Mouse (Mus musculus): ENCODE measurements at regions not wholly inside any gene's neighbourhood (a gene's known extent, or its start where the extent isn't known, plus 50 kb on each side); places are given as distances from the start of the nearest gene placed in this dataset.
A peak's percentile ranks its signal among the peaks of the same experiment; 100 is the strongest.

DNA sequence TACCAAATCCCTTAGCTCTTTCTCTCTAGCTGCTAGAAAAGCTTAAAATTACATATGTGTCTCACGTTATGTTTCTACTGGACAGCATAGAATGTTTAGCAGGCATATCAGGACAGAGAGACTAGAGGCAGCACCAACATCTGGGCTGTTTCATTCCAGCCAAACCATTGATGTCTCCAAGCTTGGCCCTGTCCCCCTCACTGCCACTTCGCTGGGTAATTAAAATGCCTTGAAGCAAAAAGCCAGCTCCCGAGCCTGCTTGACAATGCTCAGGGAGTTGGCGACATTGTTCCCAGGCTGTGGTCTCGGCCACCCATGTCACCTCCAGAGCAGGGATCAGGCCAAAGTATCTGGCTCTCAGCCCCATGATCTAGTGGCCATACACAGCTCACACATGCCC, 92.7 kb upstream of the Cdh5 start:
- DNase-seq (ENCODE audit: low spot score in 2 of 2): no peak

DNA sequence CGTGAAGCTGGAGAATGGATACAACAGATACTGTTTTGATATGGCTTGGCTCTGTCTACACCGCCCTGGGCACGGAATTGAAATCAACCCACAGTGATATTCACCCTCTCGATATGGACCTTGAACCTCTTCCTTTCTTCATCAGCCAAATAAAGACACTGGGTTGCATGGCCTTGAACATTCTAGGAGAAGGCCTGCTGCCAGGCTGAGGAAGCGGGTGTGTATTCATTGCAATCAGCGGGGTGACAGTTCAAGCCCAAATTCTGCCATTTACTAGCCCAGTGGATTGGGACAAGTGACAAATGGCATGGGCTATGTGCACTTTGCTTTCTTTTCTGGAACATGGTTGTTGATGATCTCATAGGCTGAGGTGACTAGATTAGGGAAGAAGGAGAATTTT, 92.1 kb upstream of the Cdh5 start:
- DNase-seq (ENCODE audit: low spot score in 2 of 2): no peak

DNA sequence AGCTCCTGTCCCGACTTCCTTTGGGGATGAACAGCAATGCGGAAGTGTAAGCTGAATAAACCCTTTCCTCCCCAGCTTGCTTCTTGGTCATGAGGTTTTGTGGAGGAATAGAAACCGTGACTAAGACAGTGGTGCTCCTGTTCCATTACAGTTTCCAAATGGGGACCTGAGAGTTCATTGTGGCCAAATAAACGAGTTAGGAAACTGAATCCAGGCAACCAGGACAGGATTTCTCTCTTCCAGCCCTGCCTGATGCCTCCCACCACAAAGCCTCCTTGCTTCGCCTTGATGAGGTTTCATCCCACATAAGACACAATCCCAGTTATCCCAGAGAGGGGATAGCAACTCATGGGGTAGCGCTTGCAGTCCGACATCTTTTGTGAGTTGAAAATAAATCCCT, 79.2 kb upstream of the Cdh5 start:
- DNase-seq (ENCODE audit: low spot score in 2 of 2): no peak

DNA sequence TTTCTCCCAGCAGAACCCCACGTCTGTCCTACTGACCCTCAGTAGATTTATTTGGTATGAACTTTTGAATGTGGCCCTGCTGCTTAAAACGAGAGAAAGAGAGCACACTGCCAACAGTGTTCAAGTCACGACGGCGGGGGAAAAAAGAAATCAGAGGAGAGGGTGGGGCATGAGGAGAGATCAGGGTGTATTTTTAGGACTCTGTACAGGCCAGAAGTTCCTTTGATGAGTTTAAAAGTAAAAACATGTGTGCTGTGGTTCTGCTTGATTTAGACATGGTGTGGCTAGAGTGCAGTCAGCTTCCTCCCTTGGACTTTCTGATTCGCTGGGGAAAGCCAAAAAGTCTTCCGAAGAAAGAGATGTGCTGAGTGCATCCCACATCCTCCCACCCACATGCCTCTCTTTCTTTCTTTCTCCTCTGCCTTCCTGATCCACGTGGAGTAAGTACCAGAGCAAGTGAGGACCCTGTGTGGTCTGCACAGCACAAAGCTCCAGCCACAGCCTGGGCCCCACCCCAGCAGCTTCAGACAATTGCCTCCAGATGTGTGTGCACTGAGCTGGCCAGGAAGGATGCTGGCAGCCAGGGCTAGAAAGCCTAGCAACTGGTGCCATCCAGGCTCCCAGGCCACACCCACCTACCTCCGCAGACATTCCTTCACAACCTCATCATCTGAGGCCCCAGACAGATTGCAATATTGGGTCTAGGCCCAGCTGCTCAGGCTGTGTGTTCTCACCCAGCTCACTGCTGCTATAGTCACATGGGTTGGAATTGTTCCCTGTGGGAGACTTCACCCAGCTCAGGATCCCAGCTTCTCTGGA, 78.5 kb upstream of the Cdh5 start:
- peak; percentile 24 to 29 for DNase-seq (ENCODE audit: low spot score in 2 of 2)

DNA sequence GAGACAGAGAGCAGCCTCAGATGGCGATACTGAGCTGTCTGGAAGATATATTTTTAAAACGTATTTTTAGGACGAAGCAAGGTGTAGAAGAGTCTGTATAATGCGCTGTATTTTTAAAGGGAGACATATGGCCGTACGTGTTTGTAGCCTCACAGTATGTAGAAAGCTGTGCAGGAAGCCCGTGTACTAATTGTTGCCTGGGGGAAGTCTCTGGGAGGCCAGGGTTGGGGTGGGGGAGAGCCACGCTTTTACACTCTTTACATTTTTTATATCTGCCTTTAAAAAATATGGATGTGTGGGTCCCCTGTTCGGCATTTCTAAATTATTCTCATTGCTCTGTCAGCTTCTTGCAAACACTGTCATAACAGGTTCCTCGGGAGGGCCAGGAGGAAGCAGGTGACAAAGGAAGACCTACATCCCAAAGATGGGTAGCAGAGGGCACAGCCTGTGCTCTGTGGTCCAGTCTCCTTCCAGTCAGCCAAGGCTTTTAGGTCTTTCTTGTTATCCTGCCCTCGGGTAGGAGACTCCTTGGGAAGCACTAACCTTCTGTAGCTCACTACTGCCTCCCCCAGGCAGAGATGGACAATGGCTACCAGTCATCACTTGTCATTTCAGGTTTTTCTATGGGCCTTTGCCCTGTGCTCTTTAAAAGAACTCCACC, 74.1 kb upstream of the Cdh5 start:
- DNase-seq (ENCODE audit: low spot score in 2 of 2): peak; percentile 62 to 72

DNA sequence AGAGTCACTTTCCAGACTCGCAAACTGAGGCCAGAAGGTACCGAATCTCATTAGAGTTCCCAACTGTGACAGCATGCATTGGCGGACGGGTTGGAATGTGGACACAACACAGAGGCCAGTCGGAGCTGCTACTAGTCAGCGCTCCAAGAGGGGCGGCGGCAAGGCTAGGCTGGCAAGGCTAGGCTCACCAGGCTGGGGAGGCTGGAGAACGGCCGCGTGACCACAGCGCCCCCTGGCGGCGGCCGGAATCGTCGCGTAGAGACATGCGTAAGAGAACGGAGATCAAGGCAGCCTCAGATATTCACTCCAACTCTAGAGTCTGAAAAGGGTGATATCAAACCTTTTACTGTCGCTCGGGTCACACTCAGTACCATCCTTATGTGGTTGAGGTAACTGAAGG, 72.8 kb upstream of the Cdh5 start:
- peak; percentile 87 to 93 for DNase-seq (ENCODE audit: low spot score in 2 of 2)

DNA sequence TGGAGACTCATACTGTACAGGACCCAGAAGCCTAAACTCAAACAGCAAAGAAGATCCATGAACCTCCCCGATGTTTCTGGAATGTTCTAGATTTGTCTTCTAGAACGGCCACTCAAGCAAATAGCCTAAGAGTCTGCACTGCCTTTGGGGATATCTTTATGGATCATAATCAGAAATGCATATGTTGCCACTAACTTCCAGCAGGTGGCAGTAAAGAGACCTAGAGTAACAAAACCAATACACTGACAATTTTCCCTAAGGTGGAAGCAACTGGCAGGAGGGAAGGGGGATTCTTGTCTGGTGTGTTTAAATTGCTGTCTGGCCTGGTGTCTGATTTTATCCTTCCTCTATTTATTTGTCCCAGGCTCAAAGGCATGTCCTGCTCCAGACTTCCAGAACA, 69.2 kb upstream of the Cdh5 start:
- DNase-seq (ENCODE audit: low spot score in 2 of 2): peak in 1 of 2 experiments; percentile 33

DNA sequence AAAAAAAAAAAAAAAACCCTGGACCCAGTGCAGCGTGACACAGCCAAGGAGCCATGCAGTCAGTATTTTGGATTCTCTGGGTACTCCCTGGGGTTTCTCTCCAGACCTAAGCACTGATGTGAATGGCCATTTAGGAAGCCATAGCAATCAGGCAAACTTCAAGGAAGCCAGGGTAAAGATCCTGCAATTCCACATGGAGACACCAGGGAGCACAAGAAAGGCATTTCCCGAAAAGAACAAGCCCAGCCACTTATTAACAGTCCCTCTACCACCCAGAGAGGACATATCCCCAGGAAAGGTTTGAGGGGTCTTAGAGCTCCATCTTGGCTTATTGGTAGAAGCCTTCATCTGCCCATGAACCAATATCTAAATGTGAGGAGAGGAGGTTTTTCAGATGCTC, 68.3 kb upstream of the Cdh5 start:
- peak in 1 of 2 experiments; percentile 41 for DNase-seq (ENCODE audit: low spot score in 2 of 2)

DNA sequence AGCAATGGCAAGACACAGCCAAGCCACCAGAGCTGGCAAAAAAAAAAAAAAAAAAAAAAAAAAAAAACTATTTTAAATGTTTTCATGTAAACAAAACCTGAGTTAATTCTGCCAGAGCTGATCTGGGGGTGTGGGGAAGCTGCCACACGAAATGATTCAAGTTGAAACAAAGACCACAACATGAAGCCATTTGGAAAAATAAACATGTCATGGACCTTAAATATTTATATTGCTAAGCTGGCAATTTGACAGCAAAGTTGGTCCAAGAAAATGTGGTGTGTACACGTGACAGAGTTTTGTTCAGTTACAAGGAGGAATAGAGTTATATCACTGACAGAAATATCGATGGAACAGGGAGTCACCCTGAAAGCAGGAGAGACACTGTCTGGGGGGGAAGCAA, 67.1 kb upstream of the Cdh5 start:
- DNase-seq (ENCODE audit: low spot score in 2 of 2): no peak

DNA sequence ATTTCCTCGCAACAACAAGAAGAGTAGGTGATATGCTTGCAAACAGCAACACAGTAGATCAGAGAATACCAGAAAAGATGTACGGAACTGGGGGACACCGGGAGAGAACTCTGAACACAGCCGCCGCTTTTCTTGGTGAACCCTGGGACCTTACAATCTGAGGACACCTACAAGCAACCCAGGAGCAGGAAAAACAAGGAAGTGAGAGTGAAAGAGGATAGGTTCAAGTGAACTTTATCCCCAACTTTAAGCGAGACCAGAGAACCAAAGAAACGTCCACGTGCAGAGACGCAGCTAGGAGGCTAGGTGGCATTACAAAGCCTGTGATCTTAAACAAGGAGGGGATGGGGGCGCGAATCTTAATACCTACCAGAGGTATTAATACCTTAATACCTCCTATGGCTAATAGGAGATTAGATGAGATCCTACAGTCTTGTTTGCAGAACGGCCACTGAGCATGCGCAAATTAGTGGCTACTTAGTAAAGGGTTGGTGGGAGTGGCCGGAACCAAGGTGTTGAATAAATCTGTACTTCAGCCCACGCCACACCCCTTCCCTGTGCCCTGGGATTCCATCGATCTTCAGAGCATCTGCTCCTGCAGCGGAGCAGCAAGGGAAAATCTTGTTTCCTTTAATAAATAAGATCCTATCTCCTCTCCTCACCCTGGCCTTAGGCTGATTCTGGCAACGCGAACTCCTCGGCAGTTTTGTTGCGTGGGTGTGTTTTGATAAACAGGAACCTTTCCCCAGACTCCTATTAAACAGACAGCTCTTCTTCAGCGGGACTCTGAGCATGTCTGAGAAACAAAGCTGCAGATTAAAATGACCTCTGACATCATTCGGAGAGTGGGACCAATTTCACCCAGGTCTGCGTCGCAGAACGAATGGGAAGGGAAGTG, 64.6 kb upstream of the Cdh5 start:
- no peak for DNase-seq (ENCODE audit: low spot score in 2 of 2)

DNA sequence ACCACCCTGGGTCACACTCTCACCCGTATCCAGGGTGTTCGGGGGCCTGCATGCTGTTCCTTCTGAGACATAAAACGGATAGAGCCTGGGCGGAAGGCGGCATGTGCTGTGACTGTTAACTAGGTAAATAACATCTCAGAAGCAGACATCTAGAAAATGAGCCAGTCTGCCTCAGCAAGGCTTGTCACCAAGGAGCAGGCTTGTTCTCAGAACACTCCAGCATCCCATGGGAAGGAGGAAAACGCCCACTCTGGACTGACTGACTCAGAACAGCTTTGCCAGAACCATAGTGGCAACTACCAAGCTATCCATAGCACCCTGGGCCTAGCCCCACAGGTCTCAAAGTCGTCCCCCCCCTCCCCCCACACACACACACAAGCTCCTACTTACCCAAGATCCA, 63.8 kb upstream of the Cdh5 start:
- no peak for DNase-seq (ENCODE audit: low spot score in 2 of 2)

DNA sequence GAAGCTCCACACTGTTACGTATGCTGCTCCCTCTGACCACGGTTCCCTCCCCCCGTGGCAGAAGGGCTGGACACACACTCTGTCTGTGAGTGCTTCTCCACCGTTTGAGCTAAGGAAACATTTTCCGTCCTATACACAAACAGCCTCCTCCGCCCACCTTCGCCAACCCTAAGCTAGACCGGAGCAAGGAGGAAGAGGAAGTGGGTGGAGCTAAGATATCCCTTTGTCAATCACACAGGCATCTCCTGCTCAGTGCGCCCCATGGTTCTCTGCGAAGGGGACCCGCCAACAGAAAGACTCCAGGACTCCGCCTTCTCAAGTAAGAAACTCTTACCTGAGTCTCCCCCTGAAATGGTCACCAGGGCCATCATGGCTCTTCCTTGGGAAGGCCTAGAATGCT, 61.9 kb upstream of the Cdh5 start:
- DNase-seq (ENCODE audit: low spot score in 2 of 2): no peak

DNA sequence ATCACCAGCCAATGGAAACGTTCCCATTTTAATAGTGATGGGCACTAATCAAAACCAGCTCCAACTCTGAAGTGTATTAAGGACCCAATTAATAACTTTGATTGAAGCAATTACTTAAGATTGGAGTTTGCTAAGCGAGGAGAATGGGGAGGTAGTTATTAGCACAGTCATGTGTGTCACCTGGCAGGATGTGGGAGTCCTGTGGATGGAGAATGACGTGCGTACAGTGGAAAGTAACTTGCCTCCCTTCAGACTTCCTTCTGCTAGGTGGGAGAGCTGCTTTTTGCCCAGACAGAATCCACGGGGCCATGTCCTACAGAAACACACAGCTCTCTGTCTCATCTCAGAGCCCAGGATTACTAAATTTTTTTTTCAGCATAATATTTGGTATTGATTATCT, 59.9 kb upstream of the Cdh5 start:
- no peak for DNase-seq (ENCODE audit: low spot score in 2 of 2)

DNA sequence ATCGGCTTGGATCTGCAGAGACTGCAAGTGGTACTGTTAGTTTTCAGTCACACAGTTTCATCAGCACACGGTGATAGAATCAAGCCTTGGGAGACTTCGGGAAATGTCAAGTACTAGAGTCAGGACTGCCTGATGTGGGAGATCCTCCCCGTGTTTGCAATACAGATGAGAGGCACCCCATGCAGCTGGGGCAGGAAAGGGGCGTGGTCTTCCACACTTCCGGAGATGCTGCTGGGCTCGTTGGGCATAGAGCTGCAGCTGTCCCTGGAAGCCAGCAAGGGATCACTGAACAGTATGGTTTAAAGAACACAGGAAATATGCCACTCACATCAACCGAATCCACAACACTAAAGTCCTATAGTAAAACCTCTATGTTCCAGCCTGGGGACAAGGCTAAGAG, 59.0 kb upstream of the Cdh5 start:
- DNase-seq (ENCODE audit: low spot score in 2 of 2): no peak

DNA sequence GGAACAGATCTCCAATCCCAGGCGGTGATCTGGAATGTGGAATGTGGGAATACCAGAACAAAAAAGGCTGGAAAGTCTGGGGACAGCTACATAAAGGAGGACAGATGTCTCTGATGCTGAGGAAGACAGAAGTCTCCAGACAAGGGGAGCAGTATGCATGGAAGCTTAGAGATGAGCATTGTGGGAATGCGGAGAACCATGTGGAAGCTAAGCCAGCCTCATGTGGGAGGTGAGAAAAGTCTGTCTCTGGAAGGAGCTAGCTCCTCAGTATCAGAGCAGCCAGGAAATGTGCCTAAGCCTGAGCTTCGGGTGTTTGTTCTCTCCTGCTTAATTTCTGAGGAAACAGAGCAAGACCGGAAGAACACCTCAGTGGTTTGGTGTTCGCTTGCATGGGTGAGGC, 53.4 kb upstream of the Cdh5 start:
- DNase-seq (ENCODE audit: low spot score in 2 of 2): no peak

DNA sequence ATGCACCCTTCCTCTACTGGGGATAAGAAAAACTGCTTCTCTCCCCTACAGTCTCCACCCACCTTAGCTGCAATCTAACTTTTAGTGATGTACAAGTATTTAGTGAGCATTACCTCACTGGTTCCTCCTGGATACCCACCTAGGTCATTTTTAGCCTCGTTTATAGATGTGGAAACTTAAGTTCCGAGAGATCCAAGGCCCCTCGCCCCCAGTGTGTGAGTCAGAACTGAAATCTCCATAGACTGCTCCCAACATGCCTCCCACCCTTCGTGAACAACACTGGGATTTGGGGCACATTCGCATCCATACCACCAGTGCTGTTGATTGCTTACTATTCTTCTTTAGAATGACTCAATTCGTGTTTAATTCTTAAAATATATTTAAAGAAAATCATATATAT, 52.2 kb upstream of the Cdh5 start:
- no peak for DNase-seq (ENCODE audit: low spot score in 2 of 2)

DNA sequence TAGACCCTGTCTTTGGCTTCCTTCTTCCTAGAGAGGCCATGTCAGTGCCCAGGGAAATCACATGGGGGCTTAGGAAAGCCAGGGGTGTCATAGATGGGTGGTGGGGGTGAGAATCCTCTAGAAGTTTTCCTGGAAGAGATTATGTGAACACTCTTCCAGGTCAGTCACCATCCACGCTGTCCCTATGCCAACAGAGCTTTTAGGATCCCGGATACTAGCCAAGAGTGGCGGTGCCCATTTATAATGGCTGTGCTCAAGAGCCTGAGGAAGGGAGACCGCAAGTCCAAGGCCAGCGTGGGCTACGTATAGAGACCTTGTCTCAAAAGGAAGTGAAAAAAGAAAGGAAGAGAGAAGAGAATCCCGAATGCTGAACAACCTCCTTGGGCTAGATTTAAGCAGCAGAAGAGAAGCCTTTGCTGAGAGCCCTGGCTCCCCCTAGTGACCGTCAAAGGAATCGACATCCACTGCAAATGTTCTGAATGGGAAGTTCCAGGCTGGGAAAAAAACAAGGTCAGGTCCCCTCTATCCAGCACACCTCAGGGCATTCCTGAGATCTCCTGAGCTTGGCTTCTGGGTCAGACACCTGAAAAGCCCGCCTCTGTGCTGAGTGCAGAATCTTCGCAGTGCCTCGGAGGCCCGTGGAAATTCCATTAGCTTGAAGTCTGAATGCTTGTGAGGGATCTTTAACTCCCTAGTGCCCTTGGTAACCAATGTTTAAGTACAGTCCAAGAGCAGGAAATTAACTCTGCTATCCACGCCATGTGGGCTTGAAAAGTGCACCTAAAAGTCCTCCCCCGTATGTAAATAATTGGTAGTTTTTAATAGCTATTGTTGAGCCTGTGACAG, 50.5 kb upstream of the Cdh5 start:
- peak; percentile 73 to 84 for DNase-seq (ENCODE audit: low spot score in 2 of 2)

DNA sequence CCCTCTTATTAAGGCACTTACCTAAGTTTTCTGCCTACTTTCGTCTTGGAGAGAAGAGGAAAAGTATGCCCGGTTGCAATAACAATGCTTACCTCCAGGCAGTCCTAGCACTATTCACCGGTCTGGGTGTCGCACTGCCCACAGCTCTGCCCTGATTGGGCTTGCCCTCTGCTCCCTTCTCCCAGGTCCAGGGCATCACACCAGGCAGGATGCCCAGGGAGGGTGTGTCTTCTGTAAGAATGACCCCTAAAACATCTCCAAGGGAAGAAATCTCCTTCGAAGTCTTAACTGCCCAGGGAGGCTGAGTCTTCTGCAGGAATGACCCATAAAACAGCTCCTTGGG, 49.9 kb upstream of the Cdh5 start:
- DNase-seq (ENCODE audit: low spot score in 2 of 2): no peak

Data from layer of hippocampus, postnatal 10 days (tissue).